Mouse (Mus musculus): ENCODE results near the gene Nr0b2. TPM values are rescaled to one million over a fixed set of nuclear protein-coding genes. Genes with fewer than 3 reads are reported as not detected.

Nr0b2 gene
- polyA plus RNA-seq, 1 experiment from 2014 or later, result 7.5 TPM

DNA sequence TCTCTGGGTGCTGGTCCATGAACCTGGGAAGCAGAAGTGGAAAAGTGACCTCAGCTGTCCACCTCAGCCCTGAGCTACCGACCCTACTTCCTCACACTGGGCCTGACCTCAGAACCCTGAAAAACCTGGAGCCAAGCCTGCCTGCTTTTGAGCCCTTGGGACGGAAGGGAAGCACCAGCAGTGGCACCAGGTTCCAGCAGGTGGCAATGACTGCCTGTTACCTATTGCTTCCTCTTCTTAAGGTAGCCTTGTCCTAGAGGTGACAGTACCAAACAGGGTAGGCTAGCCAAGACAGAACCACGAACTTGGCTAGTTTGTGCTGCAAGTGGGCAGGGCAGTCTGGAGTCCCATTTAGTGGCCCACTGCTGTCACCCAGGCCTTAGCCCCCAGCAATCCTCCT, 20.4 kb upstream of the Nr0b2 start:
- H3K27me3 ChIP-seq (replicated peaks), result no peaks in the 10 kb centered on the region
- no peak overlapping the region for H3K27ac ChIP-seq
- 0 out of 2 replicates have a peak, but pooled peaks cover 6% of the 10 kb centered on the region for H3K4me1 ChIP-seq (replicated peaks)
- H3K4me2 ChIP-seq (replicated peaks), result no peak overlapping the region
- peaks cover 40% of the 10 kb centered on the region for H3K36me3 ChIP-seq
- H3K9ac ChIP-seq, result no peak overlapping the region
- no peaks in the 10 kb centered on the region for H3K9me3 ChIP-seq
- no peak overlapping the region for H3K4me3 ChIP-seq (replicated peaks)
- ATAC-seq, result no peak
- WGBS, result 78% methylated on average over 3 of the region's 3 CpGs

DNA sequence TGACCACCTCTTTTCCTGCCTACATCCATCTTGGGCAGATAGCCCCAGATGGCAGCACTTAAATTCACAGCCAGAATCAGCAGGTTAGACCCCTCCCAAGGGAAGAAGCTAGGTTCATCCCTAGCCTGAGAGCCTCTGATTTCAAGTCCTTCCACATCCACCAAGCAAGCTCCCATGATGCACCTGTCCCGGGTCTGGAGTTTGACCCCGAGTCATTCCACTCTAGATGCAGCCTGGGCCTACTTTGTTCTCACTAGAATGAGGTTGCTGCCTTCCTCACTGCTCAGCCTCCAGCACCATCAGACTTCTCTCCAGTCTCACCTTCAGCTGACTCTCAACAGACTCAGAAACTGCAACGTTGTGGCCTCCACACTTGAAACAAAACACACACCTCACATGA, 17.1 kb upstream of the Nr0b2 start:
- H3K4me2 ChIP-seq (replicated peaks), result no peak overlapping the region

DNA sequence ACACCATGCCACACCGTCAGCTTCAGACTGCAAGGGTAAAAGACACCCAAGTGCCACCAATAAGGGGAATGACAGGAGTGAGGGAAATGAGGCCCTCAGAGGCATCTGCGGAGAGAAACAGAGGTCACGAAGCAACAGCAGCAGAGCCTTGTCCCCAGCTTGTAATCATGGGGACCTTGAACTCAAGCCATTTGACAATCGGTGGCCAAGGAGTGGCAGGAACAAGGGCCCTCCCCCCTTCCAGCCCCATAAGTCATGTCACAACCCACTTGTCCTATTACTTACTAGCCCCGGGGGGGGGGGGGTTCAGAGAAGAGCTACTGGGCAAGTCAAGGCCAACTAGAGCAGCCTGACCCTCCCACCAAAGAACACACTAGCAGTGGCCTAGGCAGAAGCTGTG, 16.5 kb upstream of the Nr0b2 start:
- Histone ChIP-seq H3K9me3 (no peaks in the 10 kb centered on the region), H3K9ac (no peak overlapping the region), H3K4me2 (replicated peaks) (no peak overlapping the region), H3K36me3 (peaks cover 48% of the 10 kb centered on the region), H3K4me3 (replicated peaks) (no peak overlapping the region), H3K27me3 (replicated peaks) (no peaks in the 10 kb centered on the region), H3K27ac (peak overlapping the region; percentile 41; the same call in 1 of the 2 replicates), H3K4me1 (replicated peaks) (no peaks in the 10 kb centered on the region)
- ATAC-seq, result no peak
- 71% methylated on average over 5 of the region's 5 CpGs for WGBS

More for the DNA sequence above, 17.1 kb upstream of the Nr0b2 start:
- no peaks in the 10 kb centered on the region for H3K27me3 ChIP-seq (replicated peaks)
- no peak overlapping the region for H3K4me3 ChIP-seq (replicated peaks)
- H3K4me1 ChIP-seq (replicated peaks), result no peaks in the 10 kb centered on the region
- 85% methylated on average over 3 of the region's 3 CpGs for WGBS
- ATAC-seq, result no peak
- H3K9ac ChIP-seq, result no peak overlapping the region
- no peaks in the 10 kb centered on the region for H3K9me3 ChIP-seq
- peaks cover 50% of the 10 kb centered on the region for H3K36me3 ChIP-seq
- peak overlapping the region; percentile 41; the same call in 1 of the 2 replicates for H3K27ac ChIP-seq

DNA sequence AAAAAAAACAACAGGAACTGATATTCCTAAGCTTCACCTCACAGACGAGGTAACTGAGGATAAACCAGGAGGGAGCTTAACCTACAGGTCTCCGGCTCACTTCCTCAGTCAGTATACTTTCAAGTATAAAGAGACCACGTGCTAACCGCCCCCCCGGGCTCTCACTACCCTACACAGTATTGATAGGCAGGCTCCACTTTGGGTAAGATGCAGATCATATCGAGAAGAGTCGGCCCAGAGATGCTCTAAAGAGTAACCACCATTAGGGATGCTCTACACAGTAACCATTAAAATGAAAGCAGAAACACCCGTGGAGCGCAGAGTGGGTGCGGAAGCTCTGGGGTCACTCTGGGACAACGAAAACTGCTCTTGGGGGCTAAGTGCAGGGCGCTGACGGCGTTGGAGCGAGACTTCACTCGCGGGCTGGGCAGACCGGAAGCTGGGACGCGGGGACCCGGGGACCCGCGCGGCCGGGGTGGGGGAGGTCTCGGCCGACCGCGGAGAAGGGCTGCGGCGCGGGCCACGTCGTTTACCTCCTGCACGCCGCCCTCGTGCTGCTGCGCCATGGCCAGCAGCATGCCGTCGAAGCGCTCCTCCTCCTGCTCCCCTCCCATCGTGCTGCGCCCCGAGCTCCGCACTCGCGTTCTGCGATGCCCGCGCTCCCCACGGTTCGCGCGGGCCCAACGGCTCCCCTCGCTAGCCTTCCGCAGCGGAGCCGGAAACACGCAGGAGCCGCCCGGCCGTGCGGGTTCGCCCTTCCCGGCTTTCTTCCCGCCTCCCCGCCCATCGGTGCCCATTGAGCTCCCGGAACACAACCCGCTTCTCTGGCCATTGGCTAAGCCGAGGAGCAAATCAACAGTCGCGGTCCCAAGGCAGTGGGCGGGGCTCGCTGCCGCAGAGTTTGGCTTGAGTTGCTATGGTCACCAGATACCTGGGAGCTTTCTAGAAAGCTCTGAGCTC, 7.6 kb upstream of the Nr0b2 start, which contains the start of gene Nudc:
TSS of gene Nudc (minus strand) at position 725 of the 960 bp plus-strand sequence.
- H3K27ac ChIP-seq, result peak within 1 kb of the TSS; percentile 79
- H3K4me1 ChIP-seq (replicated peaks), result peaks cover 10% of the 10 kb centered on the region
- under 1% methylated on average over 77 of the region's 77 CpGs for WGBS
- peak within 1 kb of the TSS; percentile 97 for H3K4me3 ChIP-seq (replicated peaks)
- peak; percentile 99 for ATAC-seq
- peaks cover 11% of the 10 kb centered on the region for H3K36me3 ChIP-seq
- H3K9me3 ChIP-seq, result no peaks in the 10 kb centered on the region
- peak within 1 kb of the TSS; percentile 93 for H3K9ac ChIP-seq
- H3K27me3 ChIP-seq (replicated peaks), result no peaks in the 10 kb centered on the region
- H3K4me2 ChIP-seq (replicated peaks), result peak within 1 kb of the TSS; percentile 63

DNA sequence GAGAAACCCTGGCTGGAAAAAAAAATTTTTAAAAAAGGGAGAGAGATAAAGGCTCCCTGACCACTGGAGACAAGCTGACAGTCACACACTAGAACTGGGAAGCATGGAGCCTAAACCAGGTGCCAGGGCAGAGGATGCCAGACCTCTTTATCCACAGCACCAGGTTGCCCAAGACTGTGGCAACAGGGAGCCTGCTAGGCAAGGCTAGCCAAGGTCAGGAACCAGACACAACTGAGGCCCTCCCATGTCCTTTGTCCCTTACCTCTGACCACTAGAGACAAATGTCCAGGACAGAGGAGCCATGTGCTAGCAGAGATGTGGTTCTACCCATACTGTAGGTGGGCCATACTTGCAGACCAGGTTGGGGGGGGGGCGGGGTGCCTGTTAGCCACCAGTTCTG, 1.1 kb upstream of the Nr0b2 start:
- H3K9ac ChIP-seq, result no peak overlapping the region
- no peaks in the 10 kb centered on the region for H3K27me3 ChIP-seq (replicated peaks)
- H3K4me2 ChIP-seq (replicated peaks), result no peak overlapping the region
- WGBS, result 85% methylated on average over 1 of the region's 1 CpGs
- ATAC-seq, result peak; percentile 5; the same call in 1 of the 2 replicates
- no peaks in the 10 kb centered on the region; the same call in 1 of the 2 replicates for H3K4me1 ChIP-seq (replicated peaks)
- H3K36me3 ChIP-seq, result no peaks in the 10 kb centered on the region
- H3K9me3 ChIP-seq, result no peaks in the 10 kb centered on the region
- no peak overlapping the region for H3K4me3 ChIP-seq (replicated peaks)
- H3K27ac ChIP-seq, result 0 out of 2 replicates have a peak overlapping the region, but pooled peaks have one; percentile 73

DNA sequence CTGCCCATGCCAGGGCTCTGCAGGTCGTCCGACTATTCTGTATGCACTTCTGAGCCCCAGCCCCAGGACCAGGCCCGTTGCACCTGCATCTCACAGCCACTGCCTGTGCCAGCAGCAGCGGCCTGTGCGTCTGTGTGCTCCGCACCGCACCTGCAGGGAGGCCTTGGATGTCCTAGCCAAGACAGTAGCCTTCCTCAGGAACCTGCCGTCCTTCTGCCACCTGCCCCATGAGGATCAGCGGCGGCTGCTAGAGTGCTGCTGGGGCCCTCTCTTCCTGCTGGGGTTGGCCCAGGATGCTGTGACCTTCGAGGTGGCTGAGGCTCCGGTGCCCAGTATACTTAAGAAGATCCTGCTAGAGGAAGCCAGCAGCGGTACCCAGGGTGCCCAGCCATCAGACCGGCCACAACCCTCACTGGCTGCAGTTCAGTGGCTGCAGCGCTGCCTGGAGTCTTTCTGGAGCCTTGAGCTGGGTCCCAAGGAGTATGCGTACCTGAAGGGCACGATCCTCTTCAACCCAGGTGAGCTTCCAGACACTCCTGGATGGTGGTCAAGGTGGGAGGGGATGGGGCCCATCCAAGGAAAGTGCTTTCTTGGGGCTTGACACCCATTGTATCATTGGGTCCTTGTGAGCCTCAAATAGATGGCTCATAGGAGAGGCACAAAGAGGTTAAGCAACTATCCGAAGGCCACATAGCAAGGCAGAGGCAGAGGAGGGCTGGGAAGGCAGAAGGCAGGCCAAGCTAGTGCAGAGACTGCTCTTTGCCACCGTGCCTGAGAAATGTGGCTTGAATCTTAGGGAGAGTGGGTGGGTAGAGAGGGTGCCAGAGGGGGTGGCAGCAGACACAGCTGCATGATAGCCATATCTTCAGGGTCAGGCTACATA, 513 bp downstream of the Nr0b2 start:
- H3K4me1 ChIP-seq (replicated peaks), result no peaks in the 10 kb centered on the region; the same call in 1 of the 2 replicates
- H3K27ac ChIP-seq, result peak overlapping the region; percentile 73
- peak overlapping the region; percentile 49 for H3K4me2 ChIP-seq (replicated peaks)
- peak overlapping the region; percentile 6; the same call in 1 of the 2 replicates for H3K4me3 ChIP-seq (replicated peaks)
- WGBS, result 61% methylated on average over 19 of the region's 19 CpGs
- no peaks in the 10 kb centered on the region for H3K27me3 ChIP-seq (replicated peaks)
- no peaks in the 10 kb centered on the region for H3K9me3 ChIP-seq
- no peaks in the 10 kb centered on the region for H3K36me3 ChIP-seq
- peak overlapping the region; percentile 1; the same call in 1 of the 2 replicates for H3K9ac ChIP-seq
- peak; percentile 3; the same call in 1 of the 2 replicates for ATAC-seq

DNA sequence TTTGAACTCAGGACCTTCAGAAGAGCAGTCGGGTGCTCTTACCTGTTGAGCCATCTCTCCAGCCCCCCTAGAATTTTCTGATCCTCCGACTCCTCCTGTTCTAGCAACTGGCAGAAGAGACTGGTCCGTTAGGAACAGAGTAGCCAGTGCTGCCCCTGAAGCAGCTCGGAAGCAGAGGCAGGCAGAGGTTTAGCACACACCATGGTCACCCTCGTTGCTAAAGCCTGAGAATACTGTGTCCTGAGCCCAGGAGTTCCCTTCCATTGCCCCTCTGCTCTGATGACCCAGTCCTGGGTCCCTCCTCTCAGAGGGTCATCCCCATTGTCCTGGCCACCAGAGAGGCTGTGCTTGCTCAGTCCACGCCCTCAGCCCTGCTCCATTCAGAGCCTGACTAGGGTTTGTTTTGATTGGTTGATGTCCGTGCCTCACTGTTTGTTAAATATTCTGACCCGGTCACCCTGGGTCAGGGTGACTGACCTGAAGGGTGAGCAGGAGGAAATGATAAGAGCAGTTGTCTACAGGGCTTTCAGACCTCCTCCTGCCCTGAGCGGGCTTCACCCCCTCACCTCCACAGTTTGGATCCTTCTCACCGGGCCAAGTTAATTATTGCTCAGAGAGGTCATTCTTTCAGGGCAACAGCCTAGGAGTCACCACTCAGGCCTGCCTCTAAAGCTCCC, 4.0 kb downstream of the Nr0b2 start:
- H3K4me2 ChIP-seq (replicated peaks), result no peak overlapping the region
- no peaks in the 10 kb centered on the region for H3K36me3 ChIP-seq
- no peak overlapping the region for H3K4me3 ChIP-seq (replicated peaks)
- no peaks in the 10 kb centered on the region for H3K9me3 ChIP-seq
- no peak overlapping the region for H3K9ac ChIP-seq
- peak; percentile 37 for ATAC-seq
- 27% methylated on average over 10 of the region's 10 CpGs for WGBS
- H3K27ac ChIP-seq, result no peak overlapping the region
- H3K4me1 ChIP-seq (replicated peaks), result no peaks in the 10 kb centered on the region; the same call in 1 of the 2 replicates
- no peaks in the 10 kb centered on the region for H3K27me3 ChIP-seq (replicated peaks)

DNA sequence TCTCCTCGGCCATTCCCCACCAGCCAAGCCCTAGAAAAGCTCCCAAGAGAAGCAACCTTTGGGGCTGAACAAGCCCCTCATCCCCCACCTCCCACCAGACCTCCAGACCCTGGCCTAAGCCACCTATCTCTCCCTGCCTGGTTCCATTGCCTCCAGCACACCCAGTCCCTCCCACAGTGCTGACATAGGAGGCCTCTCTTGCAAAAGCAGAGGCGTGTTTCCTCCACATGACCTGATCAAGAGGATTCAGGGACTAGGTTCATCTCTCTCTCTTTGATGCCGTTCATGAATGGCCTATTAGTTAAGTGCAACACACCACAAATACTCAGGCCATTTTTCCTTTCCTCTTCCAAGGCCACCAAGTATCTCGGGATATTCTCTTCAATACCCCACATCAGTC, 6.7 kb downstream of the Nr0b2 start:
- H3K9me3 ChIP-seq, result no peaks in the 10 kb centered on the region
- H3K4me1 ChIP-seq (replicated peaks), result no peaks in the 10 kb centered on the region
- 78% methylated on average over 4 of the region's 4 CpGs for WGBS
- H3K9ac ChIP-seq, result no peak overlapping the region
- no peaks in the 10 kb centered on the region for H3K36me3 ChIP-seq
- no peak overlapping the region for H3K27ac ChIP-seq
- no peak overlapping the region for H3K4me3 ChIP-seq (replicated peaks)
- H3K27me3 ChIP-seq (replicated peaks), result no peaks in the 10 kb centered on the region
- no peak for ATAC-seq
- H3K4me2 ChIP-seq (replicated peaks), result no peak overlapping the region

DNA sequence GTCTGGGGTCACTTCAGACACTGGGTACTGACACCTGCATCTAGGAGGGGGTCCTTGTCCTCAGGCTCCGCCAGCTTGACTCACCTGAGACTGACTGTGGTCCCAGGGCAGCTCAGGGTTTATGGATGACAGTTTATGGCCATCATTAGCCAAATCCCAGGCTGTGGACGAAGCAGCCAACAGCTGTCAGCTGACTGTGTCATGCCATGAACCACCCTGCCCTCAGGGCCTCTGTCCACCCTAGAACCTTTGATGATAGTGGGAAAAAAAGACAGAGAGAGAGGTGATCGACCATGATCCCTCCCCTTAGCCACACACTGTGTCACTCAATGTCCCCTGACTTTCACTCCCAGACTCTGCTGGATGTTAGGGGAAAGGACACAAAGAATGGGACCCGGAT, 8.4 kb downstream of the Nr0b2 start:
- Histone ChIP-seq H3K4me1 (replicated peaks) (no peaks in the 10 kb centered on the region), H3K27ac (no peak overlapping the region), H3K4me3 (replicated peaks) (no peak overlapping the region), H3K4me2 (replicated peaks) (no peak overlapping the region), H3K27me3 (replicated peaks) (no peaks in the 10 kb centered on the region), H3K9ac (no peak overlapping the region), H3K9me3 (no peaks in the 10 kb centered on the region), H3K36me3 (no peaks in the 10 kb centered on the region)
- 56% methylated on average over 4 of the region's 4 CpGs for WGBS
- ATAC-seq, result no peak

DNA sequence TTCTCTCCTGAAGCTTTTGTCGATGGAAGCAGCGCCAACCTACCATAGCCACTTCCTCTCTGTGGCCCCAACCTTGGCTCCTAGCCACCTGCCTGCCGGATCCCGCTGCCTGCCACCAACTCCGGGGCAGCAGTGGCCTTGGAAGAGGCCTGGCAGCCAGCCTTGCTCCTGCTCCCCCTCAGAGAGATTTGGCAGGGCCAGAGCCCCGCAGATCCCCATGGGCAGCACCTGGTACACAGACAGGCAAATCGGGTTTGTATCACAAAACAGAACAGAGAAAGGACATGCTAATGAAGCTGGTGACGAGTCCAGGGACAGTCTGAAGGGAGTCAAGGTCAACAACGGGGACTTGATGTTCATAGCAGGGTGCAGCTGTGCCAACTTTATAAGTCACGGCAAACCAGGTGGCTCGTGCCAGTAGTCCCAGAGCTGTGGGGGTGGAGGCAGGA, 10.0 kb downstream of the Nr0b2 start:
- Histone ChIP-seq H3K4me1 (replicated peaks) (no peaks in the 10 kb centered on the region), H3K36me3 (no peaks in the 10 kb centered on the region), H3K9ac (no peak overlapping the region), H3K9me3 (no peaks in the 10 kb centered on the region), H3K27ac (no peak overlapping the region), H3K4me2 (replicated peaks) (no peak overlapping the region), H3K27me3 (replicated peaks) (no peaks in the 10 kb centered on the region), H3K4me3 (replicated peaks) (no peak overlapping the region)
- ATAC-seq, result peak; percentile 59; the same call in 1 of the 2 replicates
- WGBS, result 80% methylated on average over 11 of the region's 11 CpGs

DNA sequence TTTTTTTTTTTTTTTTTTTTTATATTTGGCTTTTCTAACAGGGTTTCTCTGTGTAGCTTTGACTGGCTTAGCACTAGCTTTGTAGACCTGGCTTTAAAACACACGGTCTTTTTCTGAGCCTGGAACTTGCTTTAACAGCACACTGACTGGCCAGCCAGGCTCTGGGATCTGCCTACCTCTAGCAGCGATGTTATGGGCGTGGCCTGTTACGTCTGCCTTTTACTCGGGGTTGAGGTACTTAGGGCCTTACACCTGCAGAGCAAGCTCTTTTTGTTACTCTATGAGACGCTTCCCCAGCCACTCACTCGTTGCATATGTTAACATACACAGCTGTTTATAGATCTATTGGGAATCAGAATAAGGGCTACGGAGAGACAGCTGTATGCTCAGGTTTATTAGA, 14.1 kb downstream of the Nr0b2 start:
- H3K4me2 ChIP-seq (replicated peaks), result no peak overlapping the region
- H3K36me3 ChIP-seq, result no peaks in the 10 kb centered on the region
- no peak for ATAC-seq
- H3K4me1 ChIP-seq (replicated peaks), result 0 out of 2 replicates have a peak, but pooled peaks cover 4% of the 10 kb centered on the region
- no peak overlapping the region for H3K9ac ChIP-seq
- H3K27me3 ChIP-seq (replicated peaks), result no peaks in the 10 kb centered on the region
- H3K27ac ChIP-seq, result no peak overlapping the region
- WGBS, result 22% methylated on average over 8 of the region's 8 CpGs
- H3K4me3 ChIP-seq (replicated peaks), result no peak overlapping the region
- no peaks in the 10 kb centered on the region for H3K9me3 ChIP-seq
